Mouse (Mus musculus): ENCODE measurements at regions not wholly inside any gene's neighbourhood (a gene's known extent, or its start where the extent isn't known, plus 50 kb on each side); places are given as distances from the start of the nearest gene placed in this dataset.

- DNase-seq (ENCODE audit: low spot score in 2 of 2), result peak in 1 of 2 experiments; percentile 39
These were observed 82.7 kb upstream of the Lingo2 start for GRCm38 (mm10) chr4:37034200-37034599.
